Mouse (Mus musculus): ENCODE measurements around the gene Mfsd4a.

Mfsd4a gene

DNA sequence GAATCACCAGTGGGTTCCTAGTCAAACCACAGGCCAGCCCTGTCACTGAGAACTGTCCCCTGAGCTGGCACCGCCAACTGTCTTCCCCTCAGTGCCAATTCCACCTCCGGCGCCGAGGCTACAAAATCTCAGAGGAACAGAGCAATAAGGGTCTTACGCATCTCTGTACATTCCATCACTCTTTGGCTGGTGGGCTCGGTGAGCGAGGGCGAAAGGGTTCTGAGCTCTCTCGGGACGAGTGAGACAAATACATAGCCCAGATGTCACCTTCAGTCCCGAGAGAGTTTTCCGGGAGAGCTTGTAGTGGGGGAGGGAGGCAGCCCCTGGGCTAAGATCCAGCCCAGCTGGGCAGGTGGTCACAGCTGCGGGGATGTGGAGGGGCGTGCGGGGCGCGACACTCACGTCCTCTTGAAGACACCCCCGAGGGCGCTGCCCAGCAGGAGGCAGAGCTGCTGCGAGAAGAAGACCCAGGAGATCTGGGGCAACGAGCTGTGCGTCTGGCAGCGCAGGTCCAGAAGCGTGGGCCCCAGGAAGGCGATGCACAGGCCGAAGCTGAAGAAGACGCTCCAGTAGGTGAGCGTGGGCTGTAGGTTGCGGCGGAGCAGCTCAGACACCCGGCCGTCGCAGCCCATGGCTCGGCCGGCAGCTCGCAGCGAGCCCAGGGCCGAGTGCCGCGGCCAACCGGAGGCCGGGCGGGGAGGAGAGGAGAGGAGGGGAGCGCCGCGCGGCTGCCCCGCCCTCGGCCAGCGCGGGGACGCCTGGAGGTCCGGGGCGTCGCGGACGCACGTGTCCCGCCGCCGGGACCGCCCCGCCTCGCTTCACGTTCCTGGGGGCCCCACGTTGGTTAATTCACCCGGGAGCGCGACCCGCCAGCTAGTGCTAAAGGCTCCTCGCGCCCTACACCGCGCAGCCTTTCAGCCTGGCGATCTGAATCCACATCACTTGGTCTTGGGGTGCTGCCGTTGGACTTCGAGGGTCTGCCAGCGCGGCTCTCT lies at the start of gene Mfsd4a:
TSS of gene Mfsd4a (minus strand) at position 802 of the 995 bp plus-strand sequence.
- DNase-seq = peak; percentile 47 to 48

DNA sequence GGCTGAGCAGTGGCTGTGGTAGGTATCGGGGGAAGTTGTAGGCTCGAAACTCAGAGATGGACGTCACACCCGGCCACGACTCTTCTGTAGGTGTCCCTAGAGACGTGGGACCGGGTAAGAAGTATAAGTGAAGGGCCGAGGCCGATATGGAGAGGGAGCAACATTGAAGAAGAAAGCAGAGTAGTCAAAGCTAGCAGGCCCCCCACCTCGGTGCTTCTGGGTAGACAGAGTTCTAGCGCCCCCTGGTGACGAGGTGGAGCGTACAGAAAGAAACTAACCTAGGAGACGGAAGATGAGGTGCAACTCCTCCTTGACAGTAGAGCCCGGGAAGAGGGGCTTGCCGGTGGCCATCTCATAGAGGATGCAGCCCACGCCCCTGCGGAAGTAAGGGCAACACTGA lies 48.7 kb upstream of the Mfsd4a start:
- DNase-seq = peak in 1 of 2 experiments; percentile 56

DNA sequence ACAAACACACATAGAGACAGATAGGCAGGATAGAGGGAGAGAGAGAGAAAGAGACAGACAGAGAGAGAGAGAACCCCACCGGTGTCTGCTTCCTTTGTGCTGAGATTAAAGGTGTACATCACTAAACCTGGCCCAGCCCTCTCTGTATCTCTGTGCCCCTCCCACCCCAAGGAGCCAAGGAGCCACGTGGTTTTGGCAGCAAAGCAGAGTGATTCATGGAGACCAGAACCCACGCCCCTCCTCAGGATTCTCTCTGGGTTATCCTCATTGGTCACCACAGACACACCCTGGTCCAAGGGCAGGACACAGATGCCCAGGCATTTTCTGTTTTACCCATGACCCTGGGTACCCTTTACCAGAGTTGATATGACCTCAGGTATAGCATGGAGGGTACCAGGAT lies 45.2 kb upstream of the Mfsd4a start:
- DNase-seq = no peak

GRCm38 (mm10) chr1:132112426-132112825 lies 44.6 kb upstream of the Mfsd4a start:
- no peak for DNase-seq

GRCm38 (mm10) chr1:132111411-132111810 lies 43.5 kb upstream of the Mfsd4a start:
- no peak for DNase-seq

DNA sequence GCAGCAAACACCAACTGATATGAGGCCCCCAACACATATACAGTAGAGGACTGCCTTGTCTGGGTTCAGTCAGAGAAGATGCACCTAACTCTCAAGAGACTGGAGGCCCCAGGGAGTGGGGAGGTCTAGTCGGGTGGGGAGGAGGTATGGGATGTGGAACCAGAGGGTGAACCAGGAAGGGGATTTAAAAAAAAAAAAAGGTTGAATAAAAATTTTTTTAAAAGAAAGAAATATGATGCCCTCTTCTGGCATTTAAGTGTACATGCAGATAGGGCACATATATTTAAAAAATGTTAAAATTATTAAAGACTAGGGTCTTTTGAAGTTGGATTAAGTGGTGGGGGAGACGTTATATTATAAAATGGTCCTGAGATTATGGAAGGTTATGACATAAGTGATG lies 41.5 kb upstream of the Mfsd4a start:
- no peak for DNase-seq

- no peak for DNase-seq
Observed at GRCm38 (mm10) chr1:132104353-132104752, 36.5 kb upstream of the Mfsd4a start.

DNA sequence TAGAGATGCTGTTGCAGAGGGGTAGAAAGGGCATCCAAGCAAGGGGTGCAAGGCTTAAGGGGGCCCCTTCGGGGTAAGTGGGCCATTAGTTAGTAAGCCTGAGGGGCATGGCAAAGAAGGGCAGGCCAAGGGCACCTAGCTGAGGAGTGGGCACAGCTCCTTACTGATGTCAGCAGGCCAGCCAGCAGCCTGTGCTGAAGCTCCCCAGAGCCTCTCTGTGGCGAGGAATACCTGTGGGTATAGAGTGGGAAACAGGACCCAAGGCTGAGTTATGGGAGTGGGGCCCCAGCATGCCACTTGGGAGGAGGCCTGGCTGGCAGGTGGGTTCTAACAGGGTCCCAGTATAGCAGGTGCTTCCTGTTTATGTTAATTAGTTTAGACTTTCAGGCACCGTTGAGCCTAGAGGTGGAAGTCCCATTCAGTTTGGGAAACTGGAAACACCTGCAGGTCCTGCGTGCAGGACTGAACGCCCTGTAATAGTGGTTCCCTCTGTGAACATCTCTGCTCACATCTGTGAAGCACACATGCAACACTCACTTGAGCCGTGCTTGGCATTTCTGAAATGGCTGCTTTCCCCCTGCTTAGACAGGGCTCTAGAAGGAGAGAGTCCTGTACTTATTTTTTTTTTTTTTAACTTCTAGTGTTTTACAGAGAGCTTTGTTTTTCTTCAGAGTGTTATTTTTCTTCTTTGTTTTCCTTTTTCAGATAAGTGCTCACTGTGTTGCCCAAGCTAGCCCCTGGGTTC lies 34.3 kb upstream of the Mfsd4a start:
- no peak for DNase-seq

DNA sequence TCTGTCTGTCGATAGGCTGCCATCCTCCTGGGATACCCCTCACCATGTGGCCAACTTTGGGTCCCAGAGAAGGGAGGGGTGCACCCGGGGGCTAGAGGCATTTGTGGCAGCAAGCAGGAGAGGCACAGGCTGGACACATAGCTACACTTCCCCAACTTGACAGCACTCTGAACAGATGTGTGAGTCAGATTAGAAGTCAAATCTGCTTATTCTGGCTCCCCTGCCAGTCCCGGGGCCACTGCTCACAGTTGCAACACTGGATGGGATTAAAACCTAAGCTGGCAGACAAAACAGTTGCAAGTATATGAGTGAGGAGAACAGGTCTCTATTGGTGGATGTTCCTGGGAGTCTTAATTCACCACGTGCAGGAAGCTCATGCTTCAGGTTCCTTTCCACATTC lies 31.9 kb upstream of the Mfsd4a start:
- DNase-seq = no peak

DNA sequence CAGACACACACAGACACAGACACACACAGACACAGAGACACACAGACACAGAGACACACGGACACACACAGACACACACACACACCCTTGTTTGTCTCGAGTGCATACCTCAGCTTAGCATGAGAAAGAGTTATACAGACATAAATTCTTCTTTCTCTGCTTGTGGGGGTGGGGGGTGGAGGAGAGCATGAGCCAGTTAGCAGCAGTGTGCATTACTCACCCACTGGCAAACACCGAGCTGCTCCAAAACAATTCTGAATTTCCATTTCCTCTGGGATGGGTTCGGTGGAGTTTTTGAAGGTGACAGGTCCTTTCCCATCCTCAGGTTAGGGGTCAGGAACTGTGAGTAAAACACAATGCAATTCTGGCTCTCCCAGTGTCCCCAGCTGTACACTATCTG lies 31.2 kb upstream of the Mfsd4a start:
- DNase-seq = no peak

GRCm38 (mm10) chr1:132098076-132098475 lies 30.2 kb upstream of the Mfsd4a start:
- DNase-seq = no peak

DNA sequence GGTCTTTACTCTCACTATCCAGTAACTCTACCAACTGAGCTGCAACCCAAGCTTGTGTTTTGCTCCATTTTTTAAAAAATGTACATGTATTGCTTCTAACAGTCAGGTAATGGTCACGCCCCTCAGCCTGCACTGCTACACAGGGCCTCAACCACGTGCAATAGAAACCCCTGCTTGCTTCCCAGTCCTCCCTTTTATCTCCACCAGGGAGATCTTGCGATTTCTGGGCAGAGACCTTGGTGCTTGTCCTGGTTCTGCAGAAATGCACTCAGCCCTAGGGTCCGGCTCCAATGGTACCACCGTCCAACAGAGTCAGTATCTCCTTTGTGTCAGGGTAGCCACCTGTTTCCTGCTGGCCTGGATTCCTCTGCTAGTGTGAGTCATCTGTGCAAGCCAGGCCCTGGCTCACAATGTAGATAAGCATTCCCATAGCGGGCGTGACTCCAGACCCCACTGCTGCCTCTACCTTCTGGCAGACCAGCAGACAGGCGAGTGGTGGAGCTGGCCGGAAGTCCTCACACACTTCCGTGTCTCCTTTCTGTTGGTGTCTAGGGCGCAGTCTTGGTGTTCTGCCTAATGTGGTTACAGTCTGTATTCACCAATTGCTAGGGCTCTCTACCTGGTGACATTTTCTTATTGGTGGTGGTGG lies 27.6 kb upstream of the Mfsd4a start:
- no peak for DNase-seq

- DNase-seq = no peak
Observed at GRCm38 (mm10) chr1:132093269-132093668, 25.4 kb upstream of the Mfsd4a start.

- DNase-seq = no peak
Observed at GRCm38 (mm10) chr1:132090266-132090665, 22.4 kb upstream of the Mfsd4a start.

DNA sequence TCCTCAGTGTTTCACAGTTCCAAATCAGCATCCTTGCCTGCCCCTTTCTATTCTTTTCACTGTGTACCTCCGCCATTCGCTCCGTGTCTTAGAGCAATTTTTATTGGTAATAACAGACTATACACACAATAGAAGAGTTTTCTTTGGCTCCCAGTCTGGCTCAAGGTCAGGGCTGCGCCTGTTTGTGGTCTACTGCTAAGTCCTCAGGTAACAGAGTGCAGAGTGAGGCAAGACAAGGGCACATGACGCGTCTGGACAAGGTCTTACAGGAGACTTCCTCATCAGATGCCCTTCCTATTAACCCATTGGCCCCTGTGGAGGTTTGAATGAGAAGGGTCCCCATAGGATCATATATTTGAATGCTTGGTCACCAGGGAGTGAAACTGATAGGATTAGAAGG lies 21.9 kb upstream of the Mfsd4a start:
- DNase-seq = no peak

GRCm38 (mm10) chr1:132088181-132088671 lies 20.4 kb upstream of the Mfsd4a start:
- no peak for DNase-seq

DNA sequence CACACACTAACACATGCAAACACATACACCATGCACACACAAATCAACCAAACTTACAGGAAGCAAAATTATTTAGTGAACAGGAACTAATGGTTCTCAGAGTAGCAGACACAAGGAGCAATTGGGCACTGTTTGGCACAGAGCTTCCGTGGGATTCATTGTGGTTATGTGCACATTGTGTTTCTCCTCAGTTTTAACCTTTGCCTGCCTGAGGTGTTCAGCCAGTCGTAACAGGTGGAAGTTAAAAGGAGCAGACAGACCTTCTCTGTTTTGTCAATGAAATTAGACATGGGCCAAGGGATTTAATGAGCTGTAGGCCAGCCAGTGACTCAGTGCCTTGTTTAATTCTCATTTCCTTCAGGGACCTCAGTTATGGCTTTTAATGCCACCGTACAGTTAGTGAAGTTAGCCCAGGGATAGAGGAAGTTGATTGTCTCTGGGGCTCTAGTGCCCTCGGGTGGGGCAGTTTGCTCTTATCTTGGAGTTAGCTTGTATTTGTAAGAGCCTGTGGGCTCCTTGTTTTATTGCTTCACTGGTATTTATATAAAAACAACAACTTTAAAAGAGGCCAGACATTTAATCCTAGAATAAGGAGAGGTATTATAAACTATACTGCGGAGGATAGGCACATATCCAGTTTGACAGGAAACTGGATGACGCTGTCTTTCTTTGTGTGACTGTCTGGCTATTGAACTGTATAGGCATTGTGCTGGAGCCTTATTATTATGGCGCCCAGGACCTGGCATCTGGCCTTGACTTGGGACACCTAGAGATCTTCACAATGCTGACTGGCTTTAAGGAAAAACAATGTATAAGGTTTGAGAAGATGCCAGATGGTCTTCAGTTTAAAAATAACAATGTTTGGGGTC lies 17.6 kb upstream of the Mfsd4a start:
- DNase-seq = no peak

DNA sequence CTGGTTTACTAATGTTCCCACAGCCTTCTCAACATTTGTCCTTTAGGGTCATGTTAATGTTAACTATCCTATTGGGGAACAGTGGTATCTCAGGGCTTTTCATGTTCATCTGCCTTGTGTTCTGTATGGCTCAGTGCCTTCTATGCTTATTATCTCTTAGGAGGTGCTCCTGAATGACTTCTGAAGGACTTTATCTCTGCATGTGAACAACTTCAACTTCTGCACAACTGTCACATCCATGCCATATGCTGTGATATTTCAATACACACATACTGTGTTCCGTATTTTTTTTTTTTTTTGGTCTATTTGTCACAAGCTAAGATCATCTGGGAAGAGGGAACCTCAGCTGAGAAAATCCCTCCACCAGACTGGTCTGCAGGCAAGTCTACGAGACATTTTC lies 10.6 kb upstream of the Mfsd4a start:
- DNase-seq = no peak

DNA sequence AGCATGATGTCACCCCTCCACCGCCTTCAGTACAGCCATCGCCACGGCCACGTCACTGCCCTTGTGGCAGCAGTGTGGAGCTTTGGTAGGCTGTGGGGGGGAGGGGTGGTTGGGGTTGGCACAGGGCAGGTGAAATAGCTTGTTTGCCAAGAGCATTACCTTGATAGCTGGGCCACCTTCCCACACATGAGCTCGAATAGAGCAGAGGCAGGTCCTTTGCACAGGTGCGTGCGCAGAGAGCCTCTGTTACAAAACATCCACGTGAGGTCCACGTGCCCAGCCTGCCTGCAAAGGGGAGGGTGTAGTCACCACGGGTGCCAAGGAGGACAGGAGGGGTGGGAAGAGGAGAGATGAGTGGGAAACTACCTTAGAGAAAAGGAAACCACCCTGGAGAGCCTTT lies 7.7 kb upstream of the Mfsd4a start:
- DNase-seq = peak; percentile 75 to 86

- DNase-seq = no peak
Observed at GRCm38 (mm10) chr1:132070659-132071058, 2.8 kb upstream of the Mfsd4a start.

DNA sequence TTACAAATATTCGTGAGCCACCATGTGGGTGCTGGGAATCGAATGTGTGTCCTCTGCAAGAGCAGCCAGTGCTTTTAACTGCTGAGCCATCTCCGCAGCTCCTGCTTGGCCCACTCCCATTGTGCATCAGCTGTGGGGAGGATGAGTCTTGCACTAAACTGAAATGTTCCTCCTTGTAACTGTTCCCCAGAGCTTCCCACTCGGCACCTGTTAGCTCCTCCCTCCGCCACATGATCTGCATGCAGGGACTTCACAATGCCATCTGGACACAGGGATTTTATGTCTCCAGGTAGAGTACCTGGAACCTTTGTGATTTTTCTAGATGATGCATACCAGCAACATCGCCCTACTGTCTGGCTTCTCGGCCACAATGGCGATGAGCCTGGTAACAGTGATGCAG lies 1.6 kb upstream of the Mfsd4a start:
- DNase-seq = no peak

GRCm38 (mm10) chr1:132065475-132066172 lies 2.2 kb downstream of the Mfsd4a start:
- no peak for DNase-seq
